Mouse (Mus musculus) pancreas, adult 10 weeks (tissue): ENCODE results near the gene Mbnl1. TPM values are rescaled to one million over a fixed set of nuclear protein-coding genes. Genes with fewer than 3 reads are reported as not detected.

ENCODE experiments used
- polyA plus RNA-seq: library from polyadenylated mRNA; stranded (reverse); fragments of 350-450 nt; fragmentation: Illumina TruSeq; extraction: RNeasy Lipid Tissue Mini Kit (QIAGEN cat#74804); gene quantifications from one replicate; pipeline ENCODE4 v1.2.3, GENCODE M21; 2015; ENCODE audit warnings: low read depth, low replicate concordance; ENCODE audit not compliant: insufficient read depth

Mbnl1 gene
- 20.2 TPM for polyA plus RNA-seq

GRCm38 (mm10) chr3:60472681-60473177 is at the start of gene Mbnl1:
Gene Mbnl1 (plus strand): TSS chr3:60472830.

